Mouse (Mus musculus) limb, embryonic 15.5 days (tissue): ENCODE data around the gene Dntt. TPM values are rescaled to one million over a fixed set of nuclear protein-coding genes. Genes with fewer than 3 reads are reported as not detected.

Experiments
- ATAC-seq: fragments of 200-750 bp; cut with Nextera tagmentation; 2 replicates; pipeline ENCODE4 v1.8.0; 2017; ENCODE audit warnings: low read depth, moderate TSS enrichment; ENCODE audit not compliant: insufficient number of reproducible peaks, low FRiP score, low TSS enrichment
- H3K27ac ChIP-seq: fragments of 300-500 bp; sonication (generic); 2 replicates; pipeline ENCODE4 v1.5.1; 2015; ENCODE audit warnings: moderate library complexity, mild to moderate bottlenecking, inconsistent platforms
- H3K27me3 ChIP-seq: fragments of 300-500 bp; sonication (generic); 2 replicates; pipeline ENCODE4 v1.6.1; 2015; ENCODE audit warnings: inconsistent platforms
- H3K36me3 ChIP-seq: fragments of 300-500 bp; sonication (generic); 2 replicates; pipeline ENCODE4 v1.6.1; 2015; ENCODE audit warnings: inconsistent platforms
- H3K4me1 ChIP-seq: fragments of 300-500 bp; sonication (generic); 2 replicates; pipeline ENCODE4 v1.6.1; 2015; ENCODE audit warnings: inconsistent platforms
- H3K4me2 ChIP-seq: fragments of 300-500 bp; sonication (generic); 2 replicates; pipeline ENCODE4 v1.6.1; 2015; ENCODE audit warnings: mild to moderate bottlenecking, inconsistent platforms
- H3K4me3 ChIP-seq: fragments of 300-500 bp; sonication (generic); 2 replicates; pipeline ENCODE4 v1.5.1; 2015; ENCODE audit warnings: mild to moderate bottlenecking, inconsistent platforms
- H3K9ac ChIP-seq: fragments of 300-500 bp; sonication (generic); 2 replicates; pipeline ENCODE4 v1.6.1; 2015; ENCODE audit warnings: inconsistent platforms
- H3K9me3 ChIP-seq: fragments of 300-500 bp; sonication (generic); 2 replicates; pipeline ENCODE4 v1.6.1; 2016; ENCODE audit warnings: inconsistent platforms
- WGBS: fragments of 180-500 bp; shearing (Covaris S2); methylation state at CpG from one replicate; pipeline ENCODE4 v1.1.7; 2015; 5-methylcytosine and 5-hydroxymethylcytosine counted together
- polyA plus RNA-seq: library from polyadenylated mRNA; unstranded; fragments of >200 nt; fragmentation: Nextera tagmentation; extraction: Ambion mirVana; gene quantifications from 2 replicates; pipeline ENCODE4 v1.2.1, GENCODE M21; 2015

Gene Dntt
- polyA plus RNA-seq, 1 experiment from 2014 or later = not detected

DNA sequence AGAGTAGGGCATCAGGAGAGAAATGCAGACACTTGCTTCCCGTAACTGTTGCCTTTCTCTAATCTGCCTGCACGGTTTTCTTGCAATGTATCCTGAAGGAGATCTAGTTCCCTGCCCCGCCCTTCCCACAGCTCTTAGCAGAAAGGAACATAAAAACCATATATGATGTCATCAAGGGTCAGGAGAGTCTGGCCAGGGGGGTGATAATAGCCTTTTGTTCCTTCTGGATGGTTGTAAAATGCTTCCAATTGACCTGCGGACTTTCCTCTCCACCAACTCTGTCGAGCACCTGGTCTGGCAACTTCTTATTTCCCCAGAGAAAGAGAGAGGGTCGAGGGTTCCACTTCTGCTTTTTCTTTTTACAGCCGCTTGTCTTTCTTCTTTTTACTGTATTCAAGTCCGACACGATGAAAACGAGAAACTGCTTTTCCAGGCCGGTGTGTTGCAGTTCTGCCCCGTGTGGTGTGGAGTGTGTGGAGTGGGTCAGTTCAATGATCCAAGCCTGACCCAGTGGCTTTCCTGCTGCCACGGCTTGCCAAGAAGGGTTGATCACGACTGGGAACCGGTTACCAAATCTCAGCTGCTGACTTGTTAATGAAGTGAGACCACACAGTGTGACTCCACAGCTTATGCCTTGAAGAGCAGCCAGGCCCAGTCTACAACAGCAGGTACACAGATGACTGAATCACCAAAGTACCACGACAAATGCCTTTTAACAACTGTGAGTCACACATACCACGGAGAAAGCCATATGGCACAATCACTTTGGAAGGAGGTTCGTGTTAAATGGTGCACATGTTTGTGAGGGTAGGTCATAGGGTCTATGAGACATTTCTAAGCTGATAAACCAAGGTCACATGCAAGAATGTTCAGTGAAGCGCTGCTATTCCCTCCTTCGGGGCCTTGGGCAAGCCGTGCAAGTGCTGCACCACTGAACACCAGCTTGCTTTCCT is 33.4 kb upstream of the Dntt start:
- no peak for ATAC-seq

GRCm38 (mm10) chr19:40996722-40997121 is 32.4 kb upstream of the Dntt start:
- WGBS = 80% methylated on average over 6 of the region's 6 CpGs

More for the DNA sequence above, 33.4 kb upstream of the Dntt start:
- Histone ChIP-seq H3K27ac (no peak overlapping the region), H3K9ac (no peak overlapping the region), H3K4me2 (no peak overlapping the region), H3K4me3 (no peak overlapping the region), H3K9me3 (no peaks in the 10 kb centered on the region), H3K36me3 (no peaks in the 10 kb centered on the region), H3K27me3 (no peaks in the 10 kb centered on the region), H3K4me1 (peaks cover 30% of the 10 kb centered on the region)
- WGBS = 35% methylated on average over 21 of the region's 21 CpGs

GRCm38 (mm10) chr19:40998469-40999170 is 30.5 kb upstream of the Dntt start:
- Histone ChIP-seq H3K9me3 (no peaks in the 10 kb centered on the region), H3K27me3 (no peaks in the 10 kb centered on the region), H3K4me1 (peaks cover 25% of the 10 kb centered on the region), H3K4me3 (no peak overlapping the region), H3K36me3 (no peaks in the 10 kb centered on the region), H3K4me2 (no peak overlapping the region), H3K27ac (no peak overlapping the region), H3K9ac (no peak overlapping the region)
- ATAC-seq = no peak
- 52% methylated on average over 5 of the region's 5 CpGs for WGBS

More at GRCm38 (mm10) chr19:40996722-40997121, 32.4 kb upstream of the Dntt start:
- Histone ChIP-seq H3K9ac (no peak overlapping the region), H3K9me3 (no peaks in the 10 kb centered on the region), H3K4me2 (no peak overlapping the region), H3K4me1 (peaks cover 25% of the 10 kb centered on the region), H3K36me3 (no peaks in the 10 kb centered on the region), H3K4me3 (no peak overlapping the region), H3K27ac (no peak overlapping the region), H3K27me3 (no peaks in the 10 kb centered on the region)
- no peak for ATAC-seq

DNA sequence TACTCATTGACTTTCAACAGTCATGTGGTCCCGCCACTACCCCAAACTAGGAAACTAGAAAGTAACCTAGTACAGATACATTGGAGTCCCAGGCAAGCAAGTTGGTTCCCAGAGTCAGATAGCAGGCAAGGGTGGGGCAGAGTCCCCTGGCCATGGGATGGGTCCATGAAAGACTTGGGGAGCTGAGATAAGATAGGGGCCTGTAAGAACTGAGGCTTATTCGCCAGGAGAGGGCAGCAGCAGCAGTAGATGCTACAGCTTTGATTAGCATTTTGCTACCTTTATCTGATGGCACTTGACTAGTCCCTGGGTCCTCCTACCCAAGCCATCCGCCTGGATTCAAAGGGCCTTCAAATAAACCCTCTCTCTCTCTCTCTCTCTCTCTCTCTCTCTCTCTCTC is 29.5 kb upstream of the Dntt start:
- Histone ChIP-seq H3K4me2 (no peak overlapping the region), H3K4me3 (no peak overlapping the region), H3K9ac (no peak overlapping the region), H3K27me3 (no peaks in the 10 kb centered on the region), H3K4me1 (peaks cover 17% of the 10 kb centered on the region), H3K9me3 (no peaks in the 10 kb centered on the region), H3K36me3 (no peaks in the 10 kb centered on the region), H3K27ac (no peak overlapping the region)
- 71% methylated on average over 3 of the region's 3 CpGs for WGBS
- no peak for ATAC-seq

DNA sequence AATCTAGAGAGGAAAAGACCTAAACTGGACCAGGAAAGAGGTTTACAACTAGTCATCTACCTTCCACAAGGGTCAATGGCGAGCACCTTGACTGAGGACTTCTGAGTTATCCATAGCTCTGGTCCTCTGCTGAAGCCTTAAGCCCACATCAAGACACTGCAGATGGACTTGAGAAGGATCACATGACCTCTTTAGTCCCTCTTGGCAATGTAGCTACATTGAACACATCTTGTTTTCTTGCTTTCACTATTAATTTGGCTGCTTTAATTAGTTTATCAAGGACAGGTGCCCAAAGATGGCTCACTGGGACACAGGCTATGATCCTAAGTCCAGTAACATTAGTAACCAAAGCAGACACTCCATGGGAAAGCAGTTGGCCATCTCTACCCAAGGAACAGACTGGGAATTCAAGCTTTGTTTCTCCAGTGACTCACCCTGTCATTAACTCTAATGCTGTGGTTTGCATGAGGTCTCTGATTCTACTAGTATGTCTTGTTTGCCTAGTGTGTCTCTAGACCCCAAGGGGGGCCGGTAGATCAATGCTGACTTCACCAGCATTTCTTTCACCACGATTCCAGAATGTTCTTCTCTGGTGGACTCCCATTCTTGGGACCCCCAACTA is 25.3 kb upstream of the Dntt start:
- Histone ChIP-seq H3K4me2 (no peak overlapping the region), H3K9ac (no peak overlapping the region), H3K9me3 (no peaks in the 10 kb centered on the region), H3K27ac (no peak overlapping the region), H3K4me1 (0 out of 2 replicates have a peak, but pooled peaks cover under 1% of the 10 kb centered on the region), H3K4me3 (no peak overlapping the region), H3K27me3 (no peaks in the 10 kb centered on the region), H3K36me3 (no peaks in the 10 kb centered on the region)
- 88% methylated on average over 3 of the region's 3 CpGs for WGBS
- ATAC-seq = no peak

GRCm38 (mm10) chr19:41006621-41007020 is 22.5 kb upstream of the Dntt start:
- Histone ChIP-seq H3K27ac (no peak overlapping the region), H3K4me2 (no peak overlapping the region), H3K27me3 (no peaks in the 10 kb centered on the region), H3K9ac (no peak overlapping the region), H3K4me3 (no peak overlapping the region), H3K9me3 (no peaks in the 10 kb centered on the region), H3K36me3 (no peaks in the 10 kb centered on the region), H3K4me1 (peaks cover under 1% of the 10 kb centered on the region; the same call in 1 of the 2 replicates)
- no peak for ATAC-seq
- WGBS = 35% methylated on average over 4 of the region's 4 CpGs

DNA sequence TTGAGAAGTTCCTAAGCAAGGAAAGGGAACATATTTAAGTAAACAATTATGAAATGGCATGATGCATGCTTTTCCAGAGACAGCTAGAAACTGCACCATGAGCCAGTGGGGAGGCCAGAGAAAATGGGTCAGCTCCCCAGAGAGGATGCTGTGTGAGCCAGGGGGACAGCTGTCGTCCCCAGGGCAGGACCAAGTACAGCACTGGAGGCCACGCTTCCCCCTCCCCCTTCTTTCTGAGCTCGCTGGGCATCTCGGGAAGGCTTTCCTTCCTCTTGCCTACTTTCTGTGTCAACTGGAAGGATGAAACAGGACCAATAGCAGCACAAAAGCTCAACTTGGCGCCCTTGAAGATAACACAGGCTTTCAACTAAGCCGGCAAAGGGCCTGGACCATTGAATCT is 21.7 kb upstream of the Dntt start:
- Histone ChIP-seq H3K27me3 (no peaks in the 10 kb centered on the region), H3K4me3 (no peak overlapping the region), H3K9ac (no peak overlapping the region), H3K9me3 (no peaks in the 10 kb centered on the region), H3K4me2 (no peak overlapping the region), H3K27ac (no peak overlapping the region), H3K4me1 (peaks cover 4% of the 10 kb centered on the region; the same call in 1 of the 2 replicates), H3K36me3 (no peaks in the 10 kb centered on the region)
- no peak for ATAC-seq
- 43% methylated on average over 6 of the region's 6 CpGs for WGBS

- no peaks in the 10 kb centered on the region for H3K36me3 ChIP-seq
- no peak overlapping the region for H3K9ac ChIP-seq
- no peak overlapping the region for H3K4me2 ChIP-seq
- ATAC-seq = no peak
- H3K4me1 ChIP-seq = peaks cover 4% of the 10 kb centered on the region; the same call in 1 of the 2 replicates
- 51% methylated on average over 4 of the region's 4 CpGs for WGBS
- H3K9me3 ChIP-seq = no peaks in the 10 kb centered on the region
- no peak overlapping the region for H3K4me3 ChIP-seq
- no peak overlapping the region for H3K27ac ChIP-seq
- no peaks in the 10 kb centered on the region for H3K27me3 ChIP-seq
These were observed 21.3 kb upstream of the Dntt start for GRCm38 (mm10) chr19:41007733-41008132.

DNA sequence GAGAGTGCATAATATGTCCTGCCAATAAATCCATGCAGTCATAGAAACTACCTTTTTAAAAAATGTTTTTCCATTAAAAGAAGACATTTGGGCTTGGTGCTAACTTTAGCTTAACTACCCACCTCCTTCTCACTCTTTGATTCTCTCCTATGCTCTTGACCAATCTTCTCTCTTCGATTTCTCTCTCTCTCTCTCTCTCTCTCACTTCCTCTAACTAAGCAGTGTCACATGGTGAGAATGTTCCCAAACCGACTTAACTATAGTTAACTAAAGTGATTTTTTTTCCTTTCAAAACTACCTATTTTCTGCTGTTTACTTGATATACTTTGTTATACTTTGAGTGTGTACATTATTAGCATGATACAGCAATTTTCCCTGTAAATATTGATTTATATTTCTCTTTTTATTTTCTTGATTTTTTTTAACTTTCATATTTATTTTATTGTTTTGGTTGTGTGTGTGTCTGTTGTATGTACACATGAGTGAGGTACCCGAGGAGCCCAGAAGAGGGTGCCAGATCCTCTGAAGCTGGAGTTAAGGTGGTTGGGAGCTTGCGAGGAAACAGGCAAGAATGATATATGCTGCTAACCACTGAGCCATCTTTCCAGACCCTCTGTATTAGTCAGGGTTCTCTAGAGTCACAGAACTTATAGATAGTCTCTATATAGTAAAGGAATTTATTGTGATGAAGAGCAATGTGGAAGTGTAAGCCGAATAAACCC is 20.2 kb upstream of the Dntt start:
- H3K36me3 ChIP-seq = no peaks in the 10 kb centered on the region
- H3K27ac ChIP-seq = no peak overlapping the region
- no peak overlapping the region for H3K4me2 ChIP-seq
- H3K27me3 ChIP-seq = 0 out of 2 replicates have a peak, but pooled peaks cover 3% of the 10 kb centered on the region
- H3K4me3 ChIP-seq = no peak overlapping the region
- H3K4me1 ChIP-seq = peaks cover 4% of the 10 kb centered on the region; the same call in 1 of the 2 replicates
- no peak overlapping the region for H3K9ac ChIP-seq
- no peak for ATAC-seq
- no peaks in the 10 kb centered on the region for H3K9me3 ChIP-seq
- WGBS = 93% methylated on average over 5 of the region's 5 CpGs

GRCm38 (mm10) chr19:41011676-41012075 is 17.4 kb upstream of the Dntt start:
- H3K4me2 ChIP-seq = no peak overlapping the region
- H3K9ac ChIP-seq = no peak overlapping the region
- no peaks in the 10 kb centered on the region for H3K9me3 ChIP-seq
- no peak overlapping the region for H3K27ac ChIP-seq
- 0 out of 2 replicates have a peak, but pooled peaks cover 3% of the 10 kb centered on the region for H3K27me3 ChIP-seq
- no peak for ATAC-seq
- no peak overlapping the region for H3K4me3 ChIP-seq
- H3K36me3 ChIP-seq = no peaks in the 10 kb centered on the region
- peaks cover 7% of the 10 kb centered on the region for H3K4me1 ChIP-seq
- WGBS = 33% methylated on average over 5 of the region's 5 CpGs

DNA sequence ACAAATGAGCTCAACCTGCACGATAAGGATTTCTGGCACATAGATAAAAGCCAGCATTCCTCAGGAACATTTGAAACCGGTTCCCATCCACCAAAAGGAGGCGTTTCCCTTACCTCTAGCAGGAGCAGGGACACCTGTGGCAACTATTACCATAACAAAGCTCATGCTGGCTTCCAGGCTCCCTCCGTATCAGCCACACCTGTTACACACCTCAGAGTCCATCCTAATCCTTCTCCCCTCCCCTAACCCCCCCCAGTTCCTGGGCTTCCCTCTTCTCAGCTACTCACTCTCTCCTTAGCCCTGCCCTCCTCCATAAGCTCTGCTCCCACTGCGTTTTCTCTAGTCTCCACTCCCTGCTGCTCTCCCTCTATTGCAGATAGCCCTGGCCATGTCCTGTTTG is 15.5 kb upstream of the Dntt start:
- H3K9ac ChIP-seq = no peak overlapping the region
- WGBS = 8% methylated on average over 5 of the region's 5 CpGs
- ATAC-seq = 0 out of 2 replicates have a peak, but pooled peaks have one; percentile 19
- H3K4me2 ChIP-seq = no peak overlapping the region
- H3K27ac ChIP-seq = no peak overlapping the region
- no peak overlapping the region for H3K4me3 ChIP-seq
- 0 out of 2 replicates have a peak, but pooled peaks cover 6% of the 10 kb centered on the region for H3K27me3 ChIP-seq
- H3K36me3 ChIP-seq = no peaks in the 10 kb centered on the region
- H3K4me1 ChIP-seq = peaks cover 7% of the 10 kb centered on the region
- no peaks in the 10 kb centered on the region for H3K9me3 ChIP-seq
